Mouse (Mus musculus) splenic B cell, adult 2 months (primary cell): ENCODE measurements around the gene Arhgef10l.

Experiments used
- DNase-seq: peaks from one replicate; pipeline ENCODE4 v3.0.0-alpha.2; 2011; ENCODE audit warnings: low read depth, low spot score
- H3K27me3 ChIP-seq: 2 replicates; pipeline ENCODE4 v1.6.1; 2012; ENCODE audit warnings: mild to moderate bottlenecking, low read length, moderate library complexity, mixed read lengths; ENCODE audit not compliant: control insufficient read depth, poor library complexity, insufficient read depth, severe bottlenecking
- H3K36me3 ChIP-seq: 2 replicates; pipeline ENCODE4 v1.6.1; 2012; ENCODE audit warnings: mild to moderate bottlenecking, low read length, moderate library complexity, mixed read lengths; ENCODE audit not compliant: control insufficient read depth, poor library complexity, insufficient read depth, severe bottlenecking

The Arhgef10l gene

GRCm38 (mm10) chr4:140622819-140623218 is 43.0 kb downstream of the Arhgef10l start:
- Histone ChIP-seq H3K27me3 (no peaks in the 10 kb centered on the region), H3K36me3 (no peaks in the 10 kb centered on the region)
- DNase-seq, result no peak

GRCm38 (mm10) chr4:140620496-140620895 is 45.3 kb downstream of the Arhgef10l start:
- no peaks in the 10 kb centered on the region for H3K36me3 ChIP-seq
- no peak for DNase-seq
- no peaks in the 10 kb centered on the region for H3K27me3 ChIP-seq

- no peaks in the 10 kb centered on the region for H3K36me3 ChIP-seq
- DNase-seq, result peak; percentile 18
- H3K27me3 ChIP-seq, result no peaks in the 10 kb centered on the region
These were observed 48.1 kb downstream of the Arhgef10l start for GRCm38 (mm10) chr4:140617391-140618385.

GRCm38 (mm10) chr4:140616894-140617293 is 48.9 kb downstream of the Arhgef10l start:
- Histone ChIP-seq H3K36me3 (no peaks in the 10 kb centered on the region), H3K27me3 (no peaks in the 10 kb centered on the region)
- no peak for DNase-seq

GRCm38 (mm10) chr4:140616196-140616595 is 49.6 kb downstream of the Arhgef10l start:
- no peaks in the 10 kb centered on the region for H3K36me3 ChIP-seq
- no peaks in the 10 kb centered on the region for H3K27me3 ChIP-seq
- no peak for DNase-seq

GRCm38 (mm10) chr4:140615771-140616170 is 50.0 kb downstream of the Arhgef10l start:
- Histone ChIP-seq H3K36me3 (no peaks in the 10 kb centered on the region), H3K27me3 (no peaks in the 10 kb centered on the region)
- no peak for DNase-seq

- no peak for DNase-seq
- Histone ChIP-seq H3K36me3 (no peaks in the 10 kb centered on the region), H3K27me3 (no peaks in the 10 kb centered on the region)
These were observed 51.3 kb downstream of the Arhgef10l start for GRCm38 (mm10) chr4:140614553-140614952.

GRCm38 (mm10) chr4:140614145-140614544 is 51.7 kb downstream of the Arhgef10l start:
- no peaks in the 10 kb centered on the region for H3K36me3 ChIP-seq
- DNase-seq, result no peak
- no peaks in the 10 kb centered on the region for H3K27me3 ChIP-seq

- Histone ChIP-seq H3K36me3 (no peaks in the 10 kb centered on the region), H3K27me3 (no peaks in the 10 kb centered on the region)
- no peak for DNase-seq
These were observed 54.8 kb downstream of the Arhgef10l start for GRCm38 (mm10) chr4:140610841-140611609.

- no peak for DNase-seq
- Histone ChIP-seq H3K27me3 (no peaks in the 10 kb centered on the region), H3K36me3 (no peaks in the 10 kb centered on the region)
These were observed 57.5 kb downstream of the Arhgef10l start for GRCm38 (mm10) chr4:140608228-140608720.

GRCm38 (mm10) chr4:140606779-140607178 is 59.0 kb downstream of the Arhgef10l start:
- Histone ChIP-seq H3K27me3 (no peaks in the 10 kb centered on the region), H3K36me3 (no peaks in the 10 kb centered on the region)
- DNase-seq, result no peak

GRCm38 (mm10) chr4:140606197-140606596 is 59.6 kb downstream of the Arhgef10l start:
- H3K36me3 ChIP-seq, result no peaks in the 10 kb centered on the region
- no peak for DNase-seq
- H3K27me3 ChIP-seq, result no peaks in the 10 kb centered on the region

- DNase-seq, result no peak
- Histone ChIP-seq H3K27me3 (no peaks in the 10 kb centered on the region), H3K36me3 (no peaks in the 10 kb centered on the region)
These were observed 60.0 kb downstream of the Arhgef10l start for GRCm38 (mm10) chr4:140605790-140606189.

- Histone ChIP-seq H3K36me3 (no peaks in the 10 kb centered on the region), H3K27me3 (no peaks in the 10 kb centered on the region)
- no peak for DNase-seq
These were observed 60.6 kb downstream of the Arhgef10l start for GRCm38 (mm10) chr4:140605247-140605646.

GRCm38 (mm10) chr4:140604541-140604940 is 61.3 kb downstream of the Arhgef10l start:
- no peaks in the 10 kb centered on the region for H3K36me3 ChIP-seq
- DNase-seq, result no peak
- no peaks in the 10 kb centered on the region for H3K27me3 ChIP-seq
